Mouse (Mus musculus) liver, adult 2 months (tissue): ENCODE measurements at regions not wholly inside any gene's neighbourhood (a gene's known extent, or its start where the extent isn't known, plus 50 kb on each side); places are given as distances from the start of the nearest gene placed in this dataset.

Experiments
- CTCF ChIP-seq: fragments of 200-500 bp; IDR thresholded peaks from 2 replicates; pipeline ENCODE4 v1.5.1; 2011; ENCODE audit warnings: low read depth, low read length, control low read depth
- POLR2A ChIP-seq: fragments of 200-500 bp; IDR thresholded peaks from 2 replicates; pipeline ENCODE4 v1.6.1; 2011; ENCODE audit warnings: low read length, control low read depth; ENCODE audit not compliant: insufficient read depth; ENCODE audit errors: extremely low read depth

GRCm38 (mm10) chr2:10671299-10671632 lies 301.0 kb downstream of the Sfmbt2 start:
- TF ChIP-seq POLR2A (no peak), CTCF (no peak)
